In the genomic region with DNA sequence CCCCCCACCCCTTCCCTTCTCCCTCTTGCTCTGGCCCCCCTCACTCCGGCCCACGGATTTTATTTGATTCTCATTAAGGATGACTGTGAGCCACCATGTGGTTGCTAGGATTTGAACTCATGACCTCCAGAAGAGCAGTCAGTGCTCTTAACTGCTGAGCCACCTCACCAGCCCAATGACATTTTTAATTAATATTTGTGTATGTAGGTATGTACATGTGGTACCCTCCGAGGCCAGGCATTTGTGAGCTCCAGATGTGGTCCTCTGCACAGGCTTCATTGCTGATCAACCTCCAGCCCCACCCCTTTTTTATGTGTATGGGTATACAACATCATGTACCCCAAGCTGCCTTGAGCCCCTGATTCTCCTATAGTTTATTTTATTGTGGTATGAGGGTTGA, we compare ENCODE assay signal across 9 mouse cellular contexts. TPM values are rescaled to one million over a fixed set of nuclear protein-coding genes. Genes with fewer than 3 reads are reported as not detected.
DNase-seq lines count a peak whose midpoint lies in the region; ATAC-seq lines count a peak whose summit lies in the region.
"Had no signal": no experiment of that assay in that cellular context is flagged by ENCODE, and none has a peak within 500 bp of the region (broad histone marks: within the 10 kb centered on the region; RNA-seq: fewer than 3 reads in every experiment).

No protein-coding gene starts in this region.

- no peaks in the 10 kb centered on the region for H3K27me3 ChIP-seq in megakaryocyte, embryonic 14.5 days (replicated peaks)
- H3K27me3 ChIP-seq in forebrain, embryonic 15.5 days: no peaks in the 10 kb centered on the region
- no peaks in the 10 kb centered on the region for H3K27me3 ChIP-seq in limb, embryonic 15.5 days
- no peaks in the 10 kb centered on the region for H3K27me3 ChIP-seq in stomach, embryonic 16.5 days (ENCODE audit: control insufficient read depth, insufficient read depth, low read length)

- H3K36me3 ChIP-seq in megakaryocyte, embryonic 14.5 days (replicated peaks; ENCODE audit: low read length): peaks cover 41% of the 10 kb centered on the region
- H3K36me3 ChIP-seq in forebrain, embryonic 15.5 days: peaks cover 21% of the 10 kb centered on the region
- peaks cover 18% of the 10 kb centered on the region for H3K36me3 ChIP-seq in limb, embryonic 15.5 days
- no peaks in the 10 kb centered on the region for H3K36me3 ChIP-seq in stomach, embryonic 16.5 days (ENCODE audit: control insufficient read depth, insufficient read depth, low read length)

- H3K4me3 ChIP-seq in megakaryocyte, embryonic 14.5 days (replicated peaks): peak overlapping the region; percentile 56
- peak overlapping the region; percentile 20 for H3K4me3 ChIP-seq in forebrain, embryonic 15.5 days
- peak overlapping the region; percentile 16 for H3K4me3 ChIP-seq in limb, embryonic 15.5 days
- H3K4me3 ChIP-seq in stomach, embryonic 16.5 days (replicated peaks; ENCODE audit: low read length): no peak overlapping the region; the same call in 1 of the 2 replicates

- ATAC-seq in megakaryocyte, adult 5-6 weeks (ENCODE audit: poor library complexity, severe bottlenecking): no peak
- no peak for ATAC-seq in forebrain, embryonic 15.5 days (replicated peaks)
- no peak for ATAC-seq in limb, embryonic 15.5 days (ENCODE audit: insufficient number of reproducible peaks, low FRiP score, low TSS enrichment, low read depth)
- no peak for ATAC-seq in stomach, embryonic 16.5 days (ENCODE audit: insufficient read depth, low FRiP score)

- H3K27ac ChIP-seq in forebrain, embryonic 15.5 days (replicated peaks): no peak overlapping the region
- H3K27ac ChIP-seq in limb, embryonic 15.5 days: no peak overlapping the region
- H3K27ac ChIP-seq in stomach, embryonic 16.5 days (ENCODE audit: low read length): no peak overlapping the region

- DNase-seq in natural killer cell, adult 2 months (ENCODE audit: low spot score in 2 of 2): no peak
- no peak for DNase-seq in cerebellum, postnatal 25 days
- DNase-seq: adrenal gland, postnatal 10 days; gastrocnemius, postnatal 10 days had no signal

- H3K9ac ChIP-seq in forebrain, embryonic 15.5 days (replicated peaks): no peak overlapping the region
- no peak overlapping the region for H3K9ac ChIP-seq in limb, embryonic 15.5 days
- no peak overlapping the region for H3K9ac ChIP-seq in stomach, embryonic 16.5 days (ENCODE audit: low read length)

- peaks cover 54% of the 10 kb centered on the region for H3K4me1 ChIP-seq in megakaryocyte, embryonic 14.5 days
- H3K4me1 ChIP-seq in forebrain, embryonic 15.5 days: peaks cover 36% of the 10 kb centered on the region
- peaks cover 23% of the 10 kb centered on the region for H3K4me1 ChIP-seq in limb, embryonic 15.5 days
- peaks cover 21% of the 10 kb centered on the region for H3K4me1 ChIP-seq in stomach, embryonic 16.5 days (ENCODE audit: control insufficient read depth, insufficient read depth, low read length)

- no peaks in the 10 kb centered on the region for H3K9me3 ChIP-seq in megakaryocyte, embryonic 14.5 days
- H3K9me3 ChIP-seq in forebrain, embryonic 15.5 days: no peaks in the 10 kb centered on the region
- no peaks in the 10 kb centered on the region for H3K9me3 ChIP-seq in limb, embryonic 15.5 days
- no peaks in the 10 kb centered on the region for H3K9me3 ChIP-seq in stomach, embryonic 16.5 days (replicated peaks; ENCODE audit: control insufficient read depth, low read length)

- peak overlapping the region; percentile 23 for H3K4me2 ChIP-seq in forebrain, embryonic 15.5 days (replicated peaks)
- H3K4me2 ChIP-seq in limb, embryonic 15.5 days: peak overlapping the region; percentile 32
- H3K4me2 ChIP-seq in stomach, embryonic 16.5 days (ENCODE audit: low read depth, low read length): peak overlapping the region; percentile 74

- WGBS in forebrain, embryonic 15.5 days: 70% methylated on average over 3 of the region's 3 CpGs
- WGBS in limb, embryonic 15.5 days: 50% methylated on average over 3 of the region's 3 CpGs
- 63% methylated on average over 3 of the region's 3 CpGs for WGBS in stomach, embryonic 16.5 days

RNA-seq across cellular contexts. Expression of a gene that starts 4.0 kb away (rescaled TPM):
- 4.8 and 9.0 TPM in 2 replicates for polyA plus RNA-seq in megakaryocyte, embryonic 14.5 days (2012; ENCODE audit: insufficient read depth, low replicate concordance)
- 6.7 and 11.4 TPM in 2 replicates for total RNA-seq in megakaryocyte, adult 5-6 weeks (2015)
- 18.5 and 22.8 TPM in 2 replicates for total RNA-seq in megakaryocyte, adult 5-6 weeks (2017)
- polyA plus RNA-seq in forebrain, embryonic 15.5 days (2015; fragmentation: Nextera tagmentation; extraction: Ambion mirVana): 25.5 and 30.8 TPM in 2 replicates
- 39.7 and 41.1 TPM in 2 replicates for polyA plus RNA-seq in limb, embryonic 15.5 days (2015; fragmentation: Nextera tagmentation; extraction: Ambion mirVana)
- 33.4 and 40.6 TPM in 2 replicates for polyA plus RNA-seq in stomach, embryonic 16.5 days (2015; fragmentation: Nextera tagmentation; extraction: Ambion mirVana)

RNA-seq across cellular contexts. Expression of a gene that starts 22.4 kb away (rescaled TPM):
- 2.7 and 16.3 TPM in 2 replicates for polyA plus RNA-seq in megakaryocyte, embryonic 14.5 days (2012; ENCODE audit: insufficient read depth, low replicate concordance)
- total RNA-seq in megakaryocyte, adult 5-6 weeks (2015): 48.9 and 56.0 TPM in 2 replicates
- total RNA-seq in megakaryocyte, adult 5-6 weeks (2017): 66.2 TPM in 2 replicates
- 111 and 113 TPM in 2 replicates for polyA plus RNA-seq in forebrain, embryonic 15.5 days (2015; fragmentation: Nextera tagmentation; extraction: Ambion mirVana)
- polyA plus RNA-seq in limb, embryonic 15.5 days (2015; fragmentation: Nextera tagmentation; extraction: Ambion mirVana): 82.1 and 94.4 TPM in 2 replicates
- polyA plus RNA-seq in stomach, embryonic 16.5 days (2015; fragmentation: Nextera tagmentation; extraction: Ambion mirVana): 73.5 and 74.5 TPM in 2 replicates

RNA-seq across cellular contexts. Expression of a gene that starts 29.1 kb away (rescaled TPM):
- polyA plus RNA-seq in megakaryocyte, embryonic 14.5 days (2012; ENCODE audit: insufficient read depth, low replicate concordance): not detected in 2 replicates
- total RNA-seq in megakaryocyte, adult 5-6 weeks (2015): not detected in 2 replicates
- total RNA-seq in megakaryocyte, adult 5-6 weeks (2017): not detected in 2 replicates
- polyA plus RNA-seq in forebrain, embryonic 15.5 days (2015; fragmentation: Nextera tagmentation; extraction: Ambion mirVana): not detected in 2 replicates
- polyA plus RNA-seq in limb, embryonic 15.5 days (2015; fragmentation: Nextera tagmentation; extraction: Ambion mirVana): not detected in 2 replicates
- polyA plus RNA-seq in stomach, embryonic 16.5 days (2015; fragmentation: Nextera tagmentation; extraction: Ambion mirVana): not detected in 2 replicates
- total RNA-seq: adrenal gland, postnatal 10 days; gastrocnemius, postnatal 10 days had no signal

RNA-seq across cellular contexts. Expression of a gene that starts 32.0 kb away (rescaled TPM):
- polyA plus RNA-seq in megakaryocyte, embryonic 14.5 days (2012; ENCODE audit: insufficient read depth, low replicate concordance): 45.7 and 148 TPM in 2 replicates
- total RNA-seq in megakaryocyte, adult 5-6 weeks (2015): 189 and 204 TPM in 2 replicates
- 538 and 554 TPM in 2 replicates for total RNA-seq in megakaryocyte, adult 5-6 weeks (2017)
- polyA plus RNA-seq in forebrain, embryonic 15.5 days (2015; fragmentation: Nextera tagmentation; extraction: Ambion mirVana): 384 and 395 TPM in 2 replicates
- polyA plus RNA-seq in limb, embryonic 15.5 days (2015; fragmentation: Nextera tagmentation; extraction: Ambion mirVana): 944 and 970 TPM in 2 replicates
- 941 and 997 TPM in 2 replicates for polyA plus RNA-seq in stomach, embryonic 16.5 days (2015; fragmentation: Nextera tagmentation; extraction: Ambion mirVana)

RNA-seq across cellular contexts. Expression of a gene that starts 48.7 kb away (rescaled TPM):
- polyA plus RNA-seq in megakaryocyte, embryonic 14.5 days (2012; ENCODE audit: insufficient read depth, low replicate concordance): 4.8 and 5.6 TPM in 2 replicates
- 35.0 and 39.1 TPM in 2 replicates for total RNA-seq in megakaryocyte, adult 5-6 weeks (2015)
- 58.9 and 59.3 TPM in 2 replicates for total RNA-seq in megakaryocyte, adult 5-6 weeks (2017)
- 122 and 134 TPM in 2 replicates for polyA plus RNA-seq in forebrain, embryonic 15.5 days (2015; fragmentation: Nextera tagmentation; extraction: Ambion mirVana)
- 84.6 and 85.5 TPM in 2 replicates for polyA plus RNA-seq in limb, embryonic 15.5 days (2015; fragmentation: Nextera tagmentation; extraction: Ambion mirVana)
- 73.4 and 81.4 TPM in 2 replicates for polyA plus RNA-seq in stomach, embryonic 16.5 days (2015; fragmentation: Nextera tagmentation; extraction: Ambion mirVana)

Comparison
In these comparisons a context has a peak if more than half of its experiments do, and no peak if none do; other contexts are left out.
1. H3K4me2 ChIP-seq: peak in every context shown above with its lines; median percentile 74 in stomach, embryonic 16.5 days; 32 in limb, embryonic 15.5 days; 23 in forebrain, embryonic 15.5 days.